Mouse (Mus musculus) MEL (cell line): Measurements from ENCODE around the gene Gm11992.

Source experiments
- BHLHE40 ChIP-seq: IDR thresholded peaks from 2 replicates; pipeline ENCODE4 v1.6.1; 2012; ENCODE audit warnings: low read depth, mild to moderate bottlenecking, inconsistent platforms, low read length, improper control_type of control experiment, borderline replicate concordance
- CTCF ChIP-seq, 3 experiments: IDR thresholded peaks in 2 of 3; conservative IDR thresholded peaks in 1 of 3; 2 replicates each; pipeline ENCODE4 v1.5.1; 2011 to 2012; ENCODE audit warnings: low read length in 3 of 3, low read depth in 2 of 3, mild to moderate bottlenecking in 2 of 3, improper control_type of control experiment in 1 of 3, inconsistent platforms in 1 of 3, mixed read lengths in 1 of 3, moderate library complexity in 1 of 3; ENCODE audit not compliant: control insufficient read depth in 1 of 3, insufficient read depth in 1 of 3, poor library complexity in 1 of 3, severe bottlenecking in 1 of 3
- ELF1 ChIP-seq: IDR thresholded peaks from 2 replicates; pipeline ENCODE4 v1.6.1; 2014; ENCODE audit warnings: low read depth, mild to moderate bottlenecking, inconsistent platforms, low read length, improper control_type of control experiment, moderate library complexity
- EP300 ChIP-seq, 2 experiments: IDR thresholded peaks; 2 replicates each; pipeline ENCODE4 v1.6.1; 2011; ENCODE audit warnings: improper control_type of control experiment in 2 of 2, low read length in 2 of 2, low read depth in 1 of 2, mild to moderate bottlenecking in 1 of 2
- JUND ChIP-seq: IDR thresholded peaks from 2 replicates; pipeline ENCODE4 v1.6.1; 2011; ENCODE audit warnings: low read depth, mild to moderate bottlenecking, improper control_type of control experiment, low read length
- MAX ChIP-seq: IDR thresholded peaks from 2 replicates; pipeline ENCODE4 v1.6.1; 2011; ENCODE audit warnings: low read length, improper control_type of control experiment
- SIN3A ChIP-seq: IDR thresholded peaks from 2 replicates; pipeline ENCODE4 v1.6.1; 2012; ENCODE audit warnings: low read length, improper control_type of control experiment, inconsistent platforms
- TAL1 ChIP-seq: IDR thresholded peaks from 2 replicates; pipeline ENCODE4 v1.6.1; 2012; ENCODE audit warnings: mild to moderate bottlenecking, inconsistent platforms, low read length, moderate library complexity, mixed read lengths
- TBP ChIP-seq: IDR thresholded peaks from 2 replicates; pipeline ENCODE4 v1.8.0; 2011; ENCODE audit warnings: low read depth, low read length, improper control_type of control experiment

- TF ChIP-seq ELF1 (no peak), EP300 (IDR thresholded peaks at IDR 0.05; ENCODE audit: low read depth in 1 of 2, low read length in 2 of 2) (no peak), SIN3A (no peak), MAX (no peak), JUND (no peak), TBP (no peak), TAL1 (no peak), CTCF (IDR thresholded peaks at IDR 0.05 in 2 of 3, conservative IDR thresholded peaks at IDR 0.05 in 1 of 3; ENCODE audit: control insufficient read depth in 1 of 3, insufficient read depth in 1 of 3, low read depth in 2 of 3, low read length in 3 of 3, poor library complexity in 1 of 3, severe bottlenecking in 1 of 3) (no peak), BHLHE40 (no peak)
Observed at GRCm38 (mm10) chr11:9060029-9060428, 11.6 kb downstream of the Gm11992 start.
